Mouse (Mus musculus): ENCODE results near the gene Capns1.
"Not testable (repeated sequence)": the region's sequence is repeated elsewhere in the genome, so short reads cannot be mapped to it uniquely, and the experiment has no call there.

DNA sequence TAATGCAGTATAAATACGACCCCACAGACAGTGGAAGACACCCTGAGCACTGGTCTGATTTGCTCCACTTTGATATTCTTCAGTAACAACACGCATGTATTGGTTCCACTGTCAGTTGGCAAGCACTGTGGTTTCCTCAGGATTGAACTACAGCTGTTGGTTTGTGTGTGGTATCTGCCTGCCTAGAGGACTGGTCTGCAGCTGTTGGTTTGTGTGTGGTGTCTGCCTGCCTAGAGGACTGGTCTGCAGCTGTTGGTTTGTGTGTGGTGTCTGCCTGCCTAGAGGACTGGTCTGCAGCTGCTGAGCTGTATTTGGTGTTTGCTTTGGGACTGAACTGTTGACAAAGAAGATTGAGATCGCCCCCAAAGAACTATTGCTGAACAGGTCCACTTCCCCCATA, 38.8 kb upstream of the Capns1 start:
- TF ChIP-seq GATA1, TAL1 (IDR thresholded peaks at IDR 0.05; ENCODE audit: low read length): not testable (repeated sequence)
